Mouse (Mus musculus) midbrain, embryonic 13.5 days (tissue): ENCODE data around the gene 1700015F17Rik. TPM values are rescaled to one million over a fixed set of nuclear protein-coding genes. Genes with fewer than 3 reads are reported as not detected.

ENCODE experiments used
- ATAC-seq: fragments of 200-750 bp; cut with Nextera tagmentation; 2 replicates; pipeline ENCODE4 v1.8.0; 2017; ENCODE audit warnings: mild to moderate bottlenecking, moderate TSS enrichment, moderate library complexity
- H3K27ac ChIP-seq: fragments of 300-500 bp; sonication (generic); 2 replicates; pipeline ENCODE4 v1.5.1; 2015; ENCODE audit warnings: inconsistent platforms, mild to moderate bottlenecking, moderate library complexity
- H3K27me3 ChIP-seq: fragments of 300-500 bp; sonication (generic); 2 replicates; pipeline ENCODE4 v1.6.1; 2015; ENCODE audit warnings: mild to moderate bottlenecking, inconsistent platforms
- H3K36me3 ChIP-seq: fragments of 300-500 bp; sonication (generic); 2 replicates; pipeline ENCODE4 v1.6.1; 2015; ENCODE audit warnings: mild to moderate bottlenecking, inconsistent platforms
- H3K4me1 ChIP-seq: fragments of 300-500 bp; sonication (generic); replicated peaks from 2 replicates; pipeline ENCODE4 v1.6.1; 2015; ENCODE audit warnings: inconsistent platforms
- H3K4me2 ChIP-seq: fragments of 300-500 bp; sonication (generic); replicated peaks from 2 replicates; pipeline ENCODE4 v1.6.1; 2015; ENCODE audit warnings: moderate library complexity, mild to moderate bottlenecking, inconsistent platforms
- H3K4me3 ChIP-seq: fragments of 300-500 bp; sonication (generic); replicated peaks from 2 replicates; pipeline ENCODE4 v1.5.1; 2015; ENCODE audit warnings: mild to moderate bottlenecking, inconsistent platforms
- H3K9ac ChIP-seq: fragments of 300-500 bp; sonication (generic); replicated peaks from 2 replicates; pipeline ENCODE4 v1.6.1; 2015; ENCODE audit warnings: mild to moderate bottlenecking, inconsistent platforms
- H3K9me3 ChIP-seq: fragments of 300-500 bp; sonication (generic); 2 replicates; pipeline ENCODE4 v1.6.1; 2016; ENCODE audit warnings: mild to moderate bottlenecking, inconsistent platforms
- WGBS: fragments of 180-500 bp; shearing (Covaris S2); methylation state at CpG from one replicate; pipeline ENCODE4 v1.1.7; 2015; 5-methylcytosine and 5-hydroxymethylcytosine counted together
- polyA plus RNA-seq: library from polyadenylated mRNA; unstranded; fragments of >200 nt; fragmentation: Nextera tagmentation; extraction: Ambion mirVana; gene quantifications from 2 replicates; pipeline ENCODE4 v1.2.1, GENCODE M21; 2015

The 1700015F17Rik gene
- polyA plus RNA-seq: not detected in 2 replicates

DNA sequence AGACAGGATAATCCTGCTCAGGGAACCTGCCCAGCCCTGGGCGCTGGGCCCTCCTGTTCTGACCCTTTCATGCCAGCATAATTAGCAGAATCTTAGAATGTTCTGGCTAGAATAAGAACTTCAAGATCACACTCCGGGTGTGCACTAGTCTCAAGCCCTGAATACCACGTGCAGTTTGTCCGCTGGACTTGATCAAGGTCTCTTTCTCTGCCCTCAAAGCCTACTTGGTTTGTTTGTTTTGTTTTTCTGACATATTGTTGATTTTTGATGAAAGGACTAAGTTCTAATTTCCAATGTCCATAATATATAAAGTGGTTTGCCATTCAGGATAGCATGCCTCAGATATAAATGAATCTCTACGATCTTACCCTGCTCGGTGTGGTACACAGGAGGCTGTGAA, at the start of gene 1700015F17Rik:
1700015F17Rik (minus strand) TSS at position 101 of the 400 bp plus-strand sequence.
- H3K4me2 ChIP-seq: no peak within 1 kb of the TSS
- 94% methylated on average over 6 of the region's 6 CpGs for WGBS
- no peaks in the 10 kb centered on the region for H3K27me3 ChIP-seq
- H3K27ac ChIP-seq: no peak within 1 kb of the TSS
- H3K9ac ChIP-seq: no peak within 1 kb of the TSS
- no peak within 1 kb of the TSS for H3K4me3 ChIP-seq
- ATAC-seq: no peak
- H3K4me1 ChIP-seq: no peaks in the 10 kb centered on the region
- no peaks in the 10 kb centered on the region for H3K9me3 ChIP-seq
- no peaks in the 10 kb centered on the region for H3K36me3 ChIP-seq

DNA sequence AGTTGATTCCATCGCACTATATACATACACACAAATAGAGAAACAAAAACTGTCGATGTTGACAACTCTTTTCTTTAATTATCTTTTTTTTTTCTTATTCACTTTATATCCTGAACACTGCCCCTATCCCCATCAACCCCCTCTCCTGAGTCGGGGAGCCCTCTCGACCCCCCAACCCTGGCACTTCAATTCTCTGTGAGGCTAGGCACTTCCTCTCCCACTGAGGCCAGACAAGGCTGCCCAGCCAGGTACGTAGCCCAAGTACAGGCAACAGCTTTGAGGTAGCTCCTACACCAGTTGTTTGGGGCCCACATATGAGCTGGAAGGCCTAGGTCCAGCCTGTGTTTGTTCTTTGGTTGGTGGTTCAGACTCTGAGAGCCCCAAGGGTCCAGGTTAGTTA, 36.5 kb upstream of the 1700015F17Rik start:
- WGBS: 77% methylated on average over 5 of the region's 5 CpGs
- H3K4me2 ChIP-seq: peak overlapping the region; percentile 83
- no peak for ATAC-seq
- H3K36me3 ChIP-seq: 0 out of 2 replicates have a peak, but pooled peaks cover 3% of the 10 kb centered on the region
- H3K4me1 ChIP-seq: peaks cover 7% of the 10 kb centered on the region
- H3K9ac ChIP-seq: no peak overlapping the region
- no peaks in the 10 kb centered on the region for H3K9me3 ChIP-seq
- peak overlapping the region; percentile 77; the same call in 1 of the 2 replicates for H3K4me3 ChIP-seq
- no peaks in the 10 kb centered on the region for H3K27me3 ChIP-seq
- H3K27ac ChIP-seq: no peak overlapping the region

DNA sequence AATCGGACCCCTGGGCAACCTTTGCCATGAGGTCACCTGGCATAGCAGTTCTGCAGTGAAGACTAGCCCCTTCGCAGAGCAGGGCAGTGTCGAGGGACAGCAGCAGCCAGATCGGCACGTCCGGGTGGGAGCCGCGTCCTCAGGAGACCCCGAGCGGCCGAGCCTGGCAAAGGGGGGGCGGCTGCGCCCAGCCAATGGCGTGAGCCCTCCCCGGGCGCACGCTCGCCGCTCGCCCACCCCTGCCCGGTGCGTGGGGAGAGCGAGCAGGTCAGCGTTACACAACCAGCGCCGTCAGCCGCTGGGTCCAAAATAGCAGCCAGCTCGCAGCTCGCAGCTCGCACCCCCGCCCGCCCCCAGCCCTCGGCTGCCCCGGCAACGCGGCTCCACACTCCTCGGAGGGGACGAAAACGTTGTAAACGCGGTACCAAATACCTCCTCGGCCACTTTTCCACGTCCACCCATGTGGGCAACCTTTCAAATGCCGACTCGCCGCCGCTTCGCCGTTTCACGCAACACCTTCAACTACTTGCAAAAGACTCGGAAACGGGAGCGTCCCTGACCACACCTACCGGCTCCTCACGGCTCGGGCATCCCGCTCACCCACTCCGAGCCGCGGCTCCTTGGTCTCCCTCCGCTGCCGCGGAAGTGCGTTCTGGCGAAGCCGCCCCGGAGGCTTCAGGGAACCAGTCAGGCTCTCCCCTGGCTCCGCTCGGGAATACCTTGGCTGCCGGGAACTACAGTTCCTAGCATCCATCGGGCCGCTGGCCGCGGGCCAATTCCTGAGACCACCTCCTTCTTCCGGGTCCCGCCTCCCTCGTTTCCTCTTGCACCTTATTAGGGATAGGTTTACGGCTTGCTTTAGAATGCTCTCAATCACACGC, 35.5 kb upstream of the 1700015F17Rik start, which contains the start of gene Cldn12:
Cldn12 (minus strand) TSS at position 763 of the 881 bp plus-strand sequence.
- peak within 1 kb of the TSS; percentile 83 for H3K4me2 ChIP-seq
- WGBS: under 1% methylated on average over 78 of the region's 79 CpGs
- H3K9me3 ChIP-seq: no peaks in the 10 kb centered on the region
- peak within 1 kb of the TSS; percentile 77 for H3K4me3 ChIP-seq
- no peaks in the 10 kb centered on the region for H3K27me3 ChIP-seq
- peak; percentile 98 for ATAC-seq
- H3K27ac ChIP-seq: peak within 1 kb of the TSS; percentile 85
- H3K4me1 ChIP-seq: peaks cover 8% of the 10 kb centered on the region
- H3K36me3 ChIP-seq: 0 out of 2 replicates have a peak, but pooled peaks cover 3% of the 10 kb centered on the region
- peak within 1 kb of the TSS; percentile 76 for H3K9ac ChIP-seq

GRCm38 (mm10) chr5:5511401-5511800, 32.5 kb upstream of the 1700015F17Rik start:
- H3K9ac ChIP-seq: no peak overlapping the region
- no peak for ATAC-seq
- WGBS: 85% methylated on average over 3 of the region's 3 CpGs
- H3K27ac ChIP-seq: no peak overlapping the region
- H3K9me3 ChIP-seq: no peaks in the 10 kb centered on the region
- 0 out of 2 replicates have a peak, but pooled peaks cover 9% of the 10 kb centered on the region for H3K36me3 ChIP-seq
- no peak overlapping the region for H3K4me3 ChIP-seq
- H3K4me1 ChIP-seq: peaks cover 21% of the 10 kb centered on the region
- H3K4me2 ChIP-seq: no peak overlapping the region
- no peaks in the 10 kb centered on the region for H3K27me3 ChIP-seq

DNA sequence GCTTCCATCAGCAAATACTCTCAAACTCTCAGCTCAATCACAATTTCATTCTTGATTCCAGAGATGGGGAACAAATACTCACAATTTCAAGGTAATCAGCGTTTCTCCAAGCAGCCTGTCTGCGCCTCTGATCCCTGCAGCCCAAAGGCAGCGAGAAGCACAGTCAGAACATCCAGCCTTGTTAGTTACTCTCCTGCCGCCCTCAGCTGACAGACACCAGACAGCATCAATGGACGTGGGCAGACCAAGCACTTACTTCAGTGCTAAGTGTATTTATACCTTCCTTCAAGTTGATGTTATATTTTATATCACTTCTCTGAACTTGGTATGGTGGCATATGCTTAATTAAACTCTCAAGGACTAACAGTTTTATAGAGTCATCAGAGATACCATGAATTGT, 32.0 kb upstream of the 1700015F17Rik start:
- no peaks in the 10 kb centered on the region for H3K27me3 ChIP-seq
- no peaks in the 10 kb centered on the region for H3K9me3 ChIP-seq
- no peak overlapping the region for H3K27ac ChIP-seq
- WGBS: 65% methylated on average over 5 of the region's 5 CpGs
- no peak overlapping the region for H3K4me3 ChIP-seq
- no peak overlapping the region for H3K4me2 ChIP-seq
- H3K4me1 ChIP-seq: peaks cover 21% of the 10 kb centered on the region
- no peak overlapping the region for H3K9ac ChIP-seq
- no peak for ATAC-seq
- H3K36me3 ChIP-seq: 0 out of 2 replicates have a peak, but pooled peaks cover 9% of the 10 kb centered on the region

DNA sequence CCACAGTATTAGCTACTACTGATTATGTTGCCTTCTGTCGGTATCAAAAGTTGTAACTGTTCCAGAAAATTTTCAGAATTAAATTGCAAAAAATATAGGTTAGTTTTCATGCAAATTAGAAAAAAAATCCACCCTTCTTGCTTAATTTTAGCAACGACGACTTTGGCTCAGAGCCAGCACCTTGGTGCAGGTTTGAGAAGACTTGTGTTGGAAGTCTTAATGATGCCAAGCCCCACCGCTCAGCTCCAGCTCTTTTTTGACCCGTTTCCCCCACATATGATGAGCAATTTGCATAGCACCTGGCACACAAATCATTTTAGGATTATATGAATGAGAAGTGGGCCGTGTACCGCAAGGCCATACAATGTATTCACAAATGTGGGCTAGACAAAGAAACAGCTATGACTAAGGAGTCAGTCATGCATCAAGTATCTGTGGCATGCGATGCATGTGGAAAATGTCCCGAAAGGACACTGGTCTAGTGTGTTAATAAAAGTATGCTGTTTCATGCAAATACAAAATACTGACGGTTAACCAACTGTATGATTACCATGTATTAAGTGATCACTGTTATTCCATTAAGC, 31.5 kb upstream of the 1700015F17Rik start:
- Histone ChIP-seq H3K36me3 (0 out of 2 replicates have a peak, but pooled peaks cover 9% of the 10 kb centered on the region), H3K27me3 (no peaks in the 10 kb centered on the region), H3K9me3 (no peaks in the 10 kb centered on the region), H3K27ac (no peak overlapping the region), H3K4me1 (peaks cover 21% of the 10 kb centered on the region), H3K9ac (no peak overlapping the region), H3K4me2 (no peak overlapping the region), H3K4me3 (no peak overlapping the region)
- no peak for ATAC-seq
- WGBS: 51% methylated on average over 10 of the region's 10 CpGs

DNA sequence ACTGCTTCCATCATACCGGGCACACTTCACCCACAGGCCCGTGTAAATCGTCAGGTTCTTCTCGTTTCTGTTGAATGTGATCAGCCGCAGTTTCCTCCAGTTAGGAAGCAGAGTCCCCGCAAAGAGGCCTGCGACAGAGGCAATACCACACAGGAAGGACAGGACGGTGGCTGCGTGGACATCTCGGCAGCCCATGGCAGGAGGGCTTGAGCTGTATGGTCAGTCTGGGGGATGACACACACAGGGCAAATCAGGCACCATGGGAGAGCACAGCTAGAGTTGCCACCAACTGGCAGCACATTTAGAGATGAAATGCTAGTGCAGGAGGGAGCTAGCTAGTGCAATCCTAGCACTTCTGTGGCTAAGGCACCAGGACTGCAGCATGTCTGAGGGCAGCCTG, 29.3 kb upstream of the 1700015F17Rik start:
- peak overlapping the region; percentile 38 for H3K4me2 ChIP-seq
- no peak overlapping the region for H3K4me3 ChIP-seq
- peaks cover 13% of the 10 kb centered on the region; the same call in 1 of the 2 replicates for H3K36me3 ChIP-seq
- ATAC-seq: peak; percentile 62
- 80% methylated on average over 10 of the region's 10 CpGs for WGBS
- peaks cover 15% of the 10 kb centered on the region for H3K4me1 ChIP-seq
- H3K27me3 ChIP-seq: no peaks in the 10 kb centered on the region
- H3K9ac ChIP-seq: no peak overlapping the region
- peak overlapping the region; percentile 12; the same call in 1 of the 2 replicates for H3K27ac ChIP-seq
- H3K9me3 ChIP-seq: no peaks in the 10 kb centered on the region

DNA sequence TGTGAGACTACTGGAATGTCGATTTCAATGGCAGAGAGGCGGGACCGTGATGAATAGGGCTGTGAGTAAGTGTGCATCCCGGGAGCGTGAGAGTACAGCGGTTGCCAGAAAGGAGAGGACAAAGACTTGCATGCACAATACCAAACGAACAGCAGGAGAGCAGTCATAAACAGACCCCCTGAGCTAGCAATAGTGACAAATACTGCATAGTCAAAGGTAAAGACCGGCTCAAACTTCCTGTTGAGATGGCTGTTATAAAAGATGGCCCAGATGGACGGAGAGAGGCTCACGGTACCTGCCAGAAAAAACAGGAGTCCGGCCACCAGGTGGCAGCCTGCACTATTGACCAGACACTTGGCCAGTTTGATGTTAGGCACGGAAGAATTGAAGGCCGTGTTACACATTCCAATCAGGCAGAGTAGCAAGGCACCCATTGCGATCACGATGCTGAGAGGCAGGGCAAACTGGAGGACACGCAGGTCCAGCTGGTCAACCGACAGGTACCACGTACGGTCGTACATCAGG, 28.8 kb upstream of the 1700015F17Rik start:
- 25% methylated on average over 20 of the region's 20 CpGs for WGBS
- Histone ChIP-seq H3K36me3 (peaks cover 13% of the 10 kb centered on the region; the same call in 1 of the 2 replicates), H3K4me2 (peak overlapping the region; percentile 38), H3K9ac (0 out of 2 replicates have a peak overlapping the region, but pooled peaks have one; percentile 28), H3K27me3 (no peaks in the 10 kb centered on the region), H3K27ac (peak overlapping the region; percentile 12; the same call in 1 of the 2 replicates), H3K9me3 (no peaks in the 10 kb centered on the region), H3K4me3 (peak overlapping the region; percentile 13; the same call in 1 of the 2 replicates), H3K4me1 (peaks cover 15% of the 10 kb centered on the region)
- ATAC-seq: peak; percentile 86

DNA sequence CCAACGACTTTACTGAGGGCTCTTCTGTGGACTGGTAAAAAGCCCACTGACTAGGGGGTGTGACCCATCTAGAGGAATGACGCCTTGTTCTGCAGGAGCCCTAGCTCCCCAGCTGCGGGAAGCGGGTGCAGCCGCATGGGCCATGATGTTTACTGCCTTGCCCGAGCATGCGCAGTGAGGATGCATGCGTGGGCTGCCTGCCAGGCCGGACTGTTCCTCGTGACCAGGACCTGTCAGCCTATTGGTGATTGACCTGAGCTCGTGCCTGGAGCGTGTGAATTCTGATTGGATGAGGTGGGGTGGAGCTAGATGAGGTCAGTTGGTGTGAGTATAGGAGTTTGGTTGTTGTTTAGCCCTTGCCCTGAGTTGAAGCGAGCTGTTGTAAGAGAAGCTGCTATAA, 25.5 kb upstream of the 1700015F17Rik start:
- 89% methylated on average over 13 of the region's 13 CpGs for WGBS
- Histone ChIP-seq H3K4me1 (peaks cover 12% of the 10 kb centered on the region), H3K4me2 (no peak overlapping the region), H3K9ac (no peak overlapping the region), H3K27ac (no peak overlapping the region), H3K4me3 (no peak overlapping the region), H3K27me3 (no peaks in the 10 kb centered on the region), H3K36me3 (peaks cover 10% of the 10 kb centered on the region; the same call in 1 of the 2 replicates), H3K9me3 (no peaks in the 10 kb centered on the region)
- ATAC-seq: no peak

- Histone ChIP-seq H3K4me2 (no peak overlapping the region), H3K9me3 (no peaks in the 10 kb centered on the region), H3K9ac (no peak overlapping the region), H3K27me3 (no peaks in the 10 kb centered on the region), H3K4me3 (no peak overlapping the region), H3K4me1 (peaks cover 12% of the 10 kb centered on the region), H3K27ac (no peak overlapping the region), H3K36me3 (peaks cover 10% of the 10 kb centered on the region; the same call in 1 of the 2 replicates)
- WGBS: 93% methylated on average over 4 of the region's 4 CpGs
- ATAC-seq: no peak
Observed at GRCm38 (mm10) chr5:5503381-5503780, 24.4 kb upstream of the 1700015F17Rik start.

DNA sequence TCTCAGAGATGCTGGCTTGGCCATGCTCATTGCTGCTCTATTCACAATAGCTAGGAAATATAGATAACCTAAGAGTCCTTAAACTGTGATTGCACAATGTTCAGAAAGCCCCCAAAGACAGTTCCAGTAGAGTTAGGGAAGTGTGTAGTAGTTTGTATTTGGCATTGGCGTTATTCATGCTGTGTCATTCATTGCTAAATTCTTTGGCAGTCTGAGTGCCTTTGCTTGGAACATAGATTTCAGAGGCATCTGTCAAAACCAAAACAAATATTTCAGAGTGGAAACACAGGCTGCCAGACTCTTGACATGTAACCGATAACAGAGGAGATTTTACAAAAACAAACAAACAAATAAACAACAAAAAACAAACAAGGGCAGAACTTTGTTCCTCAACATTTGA, 22.6 kb upstream of the 1700015F17Rik start:
- WGBS: 91% methylated on average over 2 of the region's 2 CpGs
- ATAC-seq: no peak
- no peak overlapping the region for H3K9ac ChIP-seq

More for the DNA sequence above, 22.6 kb upstream of the 1700015F17Rik start:
- peaks cover 4% of the 10 kb centered on the region; the same call in 1 of the 2 replicates for H3K36me3 ChIP-seq
- no peaks in the 10 kb centered on the region for H3K9me3 ChIP-seq
- H3K27me3 ChIP-seq: no peaks in the 10 kb centered on the region
- H3K4me3 ChIP-seq: no peak overlapping the region
- no peaks in the 10 kb centered on the region; the same call in 1 of the 2 replicates for H3K4me1 ChIP-seq
- H3K27ac ChIP-seq: no peak overlapping the region
- no peak overlapping the region for H3K4me2 ChIP-seq
